Mouse (Mus musculus) embryonic facial prominence, embryonic 12.5 days (tissue): ENCODE measurements around the gene Rab13. TPM values are rescaled to one million over a fixed set of nuclear protein-coding genes. Genes with fewer than 3 reads are reported as not detected.

Experiments
- ATAC-seq: fragments of 200-750 bp; cut with Nextera tagmentation; 2 replicates; pipeline ENCODE4 v1.8.0; 2017; ENCODE audit not compliant: insufficient number of reproducible peaks, insufficient read depth, low FRiP score, low TSS enrichment
- H3K27ac ChIP-seq: fragments of 300-500 bp; sonication (generic); 2 replicates; pipeline ENCODE4 v1.5.1; 2016; ENCODE audit warnings: mild to moderate bottlenecking
- H3K27me3 ChIP-seq: fragments of 300-500 bp; sonication (generic); 2 replicates; pipeline ENCODE4 v1.6.1; 2016; ENCODE audit warnings: mild to moderate bottlenecking, moderate library complexity
- H3K36me3 ChIP-seq: fragments of 300-500 bp; sonication (generic); 2 replicates; pipeline ENCODE4 v1.6.1; 2016; ENCODE audit warnings: mild to moderate bottlenecking
- H3K4me1 ChIP-seq: fragments of 300-500 bp; sonication (generic); 2 replicates; pipeline ENCODE4 v1.6.1; 2016
- H3K4me2 ChIP-seq: fragments of 300-500 bp; sonication (generic); replicated peaks from 2 replicates; pipeline ENCODE4 v1.6.1; 2016; ENCODE audit warnings: mild to moderate bottlenecking, moderate library complexity
- H3K4me3 ChIP-seq: fragments of 300-500 bp; sonication (generic); 2 replicates; pipeline ENCODE4 v1.5.1; 2016; ENCODE audit warnings: mild to moderate bottlenecking
- H3K9ac ChIP-seq: fragments of 300-500 bp; sonication (generic); 2 replicates; pipeline ENCODE4 v1.6.1; 2016; ENCODE audit warnings: mild to moderate bottlenecking, moderate library complexity
- H3K9me3 ChIP-seq: fragments of 300-500 bp; sonication (generic); 2 replicates; pipeline ENCODE4 v1.6.1; 2016; ENCODE audit warnings: mild to moderate bottlenecking, moderate library complexity
- WGBS: fragments of 180-500 bp; shearing (Covaris S2); methylation state at CpG from one replicate; pipeline ENCODE4 v1.1.7; 2016; 5-methylcytosine and 5-hydroxymethylcytosine counted together
- polyA plus RNA-seq: library from polyadenylated mRNA; unstranded; fragments of >200 nt; fragmentation: Nextera tagmentation; extraction: Ambion mirVana; gene quantifications from 2 replicates; pipeline ENCODE4 v1.2.1, GENCODE M21; 2016

The Rab13 gene
- polyA plus RNA-seq, 1 experiment from 2014 or later = 30.6 TPM

- peak; percentile 89 for ATAC-seq
- Histone ChIP-seq H3K9ac (peak within 1 kb of the TSS; percentile 82), H3K4me1 (peaks cover 13% of the 10 kb centered on the region), H3K36me3 (peaks cover 35% of the 10 kb centered on the region), H3K27ac (peak within 1 kb of the TSS; percentile 97), H3K9me3 (no peaks in the 10 kb centered on the region), H3K27me3 (no peaks in the 10 kb centered on the region), H3K4me3 (peak within 1 kb of the TSS; percentile 81), H3K4me2 (peak within 1 kb of the TSS; percentile 80)
- under 1% methylated on average over 63 of the region's 87 CpGs for WGBS
These were observed 51.8 kb downstream of the Rab13 start, which contains the start of gene Dennd4b for GRCm38 (mm10) chr3:90265034-90265931. Dennd4b (plus strand) TSS chr3:90265185.

GRCm38 (mm10) chr3:90265932-90266741 lies 52.6 kb downstream of the Rab13 start:
- ATAC-seq = peak; percentile 19
- peak overlapping the region; percentile 82 for H3K9ac ChIP-seq
- H3K9me3 ChIP-seq = no peaks in the 10 kb centered on the region
- WGBS = 28% methylated on average over 15 of the region's 16 CpGs
- H3K4me3 ChIP-seq = peak overlapping the region; percentile 81
- H3K27ac ChIP-seq = peak overlapping the region; percentile 97
- peaks cover 34% of the 10 kb centered on the region for H3K36me3 ChIP-seq
- peak overlapping the region; percentile 80 for H3K4me2 ChIP-seq
- H3K27me3 ChIP-seq = no peaks in the 10 kb centered on the region
- peaks cover 13% of the 10 kb centered on the region for H3K4me1 ChIP-seq

- peaks cover 13% of the 10 kb centered on the region for H3K4me1 ChIP-seq
- H3K9ac ChIP-seq = no peak overlapping the region; the same call in 1 of the 2 replicates
- no peak overlapping the region for H3K4me3 ChIP-seq
- peaks cover 26% of the 10 kb centered on the region for H3K36me3 ChIP-seq
- no peaks in the 10 kb centered on the region for H3K27me3 ChIP-seq
- H3K27ac ChIP-seq = no peak overlapping the region
- ATAC-seq = no peak
- peak overlapping the region; percentile 80; the same call in 1 of the 2 replicates for H3K4me2 ChIP-seq
- 92% methylated on average over 20 of the region's 20 CpGs for WGBS
- no peaks in the 10 kb centered on the region for H3K9me3 ChIP-seq
These were observed 53.6 kb downstream of the Rab13 start for GRCm38 (mm10) chr3:90266901-90267775.

DNA sequence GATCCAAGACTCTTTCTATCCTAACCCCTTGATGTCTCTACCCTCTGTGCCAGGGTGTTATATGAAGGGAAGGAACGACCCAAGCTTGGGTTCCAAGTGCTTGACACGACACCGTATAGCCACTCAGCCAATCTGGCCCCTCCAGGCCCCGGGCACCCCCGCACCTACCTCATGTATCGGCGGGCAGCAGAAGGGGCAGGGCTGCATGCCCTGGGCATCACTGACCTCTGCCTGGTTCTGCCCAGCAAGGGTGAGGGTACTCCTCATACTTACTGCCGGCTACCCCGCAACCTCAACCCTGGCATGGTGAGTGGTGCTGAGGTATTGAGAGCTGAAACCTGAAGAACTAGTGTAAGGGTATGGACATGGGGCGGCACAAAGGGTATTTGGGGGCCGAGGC lies 54.7 kb downstream of the Rab13 start:
- WGBS = 93% methylated on average over 11 of the region's 11 CpGs

DNA sequence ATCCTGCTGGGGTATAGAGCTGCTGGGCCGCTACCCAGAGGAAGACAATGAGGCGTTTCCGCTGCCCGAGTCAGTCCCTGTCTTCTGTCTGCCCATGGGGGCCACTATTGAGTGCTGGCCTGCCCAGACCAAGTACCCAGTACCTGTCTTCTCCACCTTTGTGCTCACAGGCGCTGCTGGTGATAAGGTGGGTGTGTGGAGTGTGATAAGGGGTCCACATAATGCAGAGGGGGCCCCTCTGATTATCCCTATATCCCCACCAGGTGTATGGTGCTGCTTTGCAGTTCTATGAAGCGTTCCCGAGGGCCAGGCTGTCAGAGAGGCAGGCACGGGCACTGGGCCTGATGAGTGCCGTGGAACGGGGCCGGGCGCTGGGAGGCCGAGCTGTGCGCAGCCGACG lies 55.5 kb downstream of the Rab13 start:
- Histone ChIP-seq H3K27me3 (no peaks in the 10 kb centered on the region), H3K4me2 (no peak overlapping the region), H3K9me3 (no peaks in the 10 kb centered on the region), H3K4me3 (no peak overlapping the region), H3K27ac (no peak overlapping the region), H3K4me1 (peaks cover 13% of the 10 kb centered on the region), H3K9ac (no peak overlapping the region), H3K36me3 (peaks cover 20% of the 10 kb centered on the region; the same call in 1 of the 2 replicates)
- 89% methylated on average over 16 of the region's 16 CpGs for WGBS
- ATAC-seq = no peak

More for the DNA sequence above, 54.7 kb downstream of the Rab13 start:
- peaks cover 13% of the 10 kb centered on the region for H3K4me1 ChIP-seq
- peaks cover 22% of the 10 kb centered on the region for H3K36me3 ChIP-seq
- no peak overlapping the region for H3K9ac ChIP-seq
- no peak overlapping the region for H3K27ac ChIP-seq
- ATAC-seq = no peak
- H3K4me2 ChIP-seq = no peak overlapping the region
- H3K4me3 ChIP-seq = no peak overlapping the region
- no peaks in the 10 kb centered on the region for H3K27me3 ChIP-seq
- no peaks in the 10 kb centered on the region for H3K9me3 ChIP-seq

DNA sequence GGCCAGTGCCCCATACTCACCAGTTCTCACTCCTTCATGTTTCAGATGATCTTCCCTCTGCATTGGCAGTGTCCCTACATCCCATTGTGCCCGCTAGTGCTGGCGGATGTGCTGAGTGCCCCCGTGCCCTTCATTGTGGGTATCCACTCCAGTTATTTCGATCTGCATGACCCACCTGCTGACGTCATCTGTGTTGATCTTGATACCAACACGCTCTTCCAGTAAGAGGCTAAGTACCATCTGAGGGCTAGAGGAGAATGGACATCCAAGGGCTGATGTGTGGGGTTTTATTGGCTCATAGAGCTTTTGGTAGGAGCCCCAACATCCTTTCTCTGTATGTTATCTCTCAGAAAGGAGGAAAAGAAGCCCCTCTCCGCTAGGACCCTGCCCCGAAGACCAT lies 57.3 kb downstream of the Rab13 start:
- Histone ChIP-seq H3K4me3 (no peak overlapping the region), H3K27me3 (no peaks in the 10 kb centered on the region), H3K4me2 (no peak overlapping the region), H3K27ac (no peak overlapping the region), H3K9ac (no peak overlapping the region), H3K9me3 (no peaks in the 10 kb centered on the region), H3K36me3 (peaks cover 29% of the 10 kb centered on the region; the same call in 1 of the 2 replicates), H3K4me1 (peaks cover 13% of the 10 kb centered on the region)
- no peak for ATAC-seq
- 93% methylated on average over 8 of the region's 8 CpGs for WGBS

GRCm38 (mm10) chr3:90272170-90272569 lies 58.7 kb downstream of the Rab13 start:
- no peak for ATAC-seq
- WGBS = 64% methylated on average over 9 of the region's 9 CpGs
- peaks cover 36% of the 10 kb centered on the region; the same call in 1 of the 2 replicates for H3K36me3 ChIP-seq

DNA sequence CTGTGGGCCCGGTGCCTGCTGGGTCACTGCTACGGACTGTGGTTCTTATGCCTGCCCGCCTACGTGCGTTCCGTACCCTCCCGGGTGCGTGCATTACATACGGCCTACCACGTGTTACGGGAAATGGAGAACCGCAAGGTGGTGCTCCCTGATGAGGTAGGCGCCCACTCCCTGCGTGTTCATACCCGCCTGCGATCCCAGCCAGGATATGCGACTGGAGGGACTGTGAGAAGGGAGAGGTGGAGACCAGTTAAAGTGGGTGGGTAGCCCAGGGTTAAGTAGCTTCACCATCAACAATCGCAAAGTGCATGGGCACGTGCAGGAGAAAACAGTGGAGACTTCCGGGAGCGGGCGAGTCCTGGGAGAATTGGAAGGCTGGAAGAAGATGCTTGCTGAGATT lies 60.4 kb downstream of the Rab13 start:
- WGBS = 92% methylated on average over 22 of the region's 22 CpGs

More at GRCm38 (mm10) chr3:90272170-90272569, 58.7 kb downstream of the Rab13 start:
- H3K9ac ChIP-seq = no peak overlapping the region
- no peaks in the 10 kb centered on the region for H3K9me3 ChIP-seq
- H3K4me1 ChIP-seq = no peaks in the 10 kb centered on the region
- no peak overlapping the region for H3K4me3 ChIP-seq
- H3K4me2 ChIP-seq = no peak overlapping the region
- no peak overlapping the region for H3K27ac ChIP-seq
- H3K27me3 ChIP-seq = no peaks in the 10 kb centered on the region

DNA sequence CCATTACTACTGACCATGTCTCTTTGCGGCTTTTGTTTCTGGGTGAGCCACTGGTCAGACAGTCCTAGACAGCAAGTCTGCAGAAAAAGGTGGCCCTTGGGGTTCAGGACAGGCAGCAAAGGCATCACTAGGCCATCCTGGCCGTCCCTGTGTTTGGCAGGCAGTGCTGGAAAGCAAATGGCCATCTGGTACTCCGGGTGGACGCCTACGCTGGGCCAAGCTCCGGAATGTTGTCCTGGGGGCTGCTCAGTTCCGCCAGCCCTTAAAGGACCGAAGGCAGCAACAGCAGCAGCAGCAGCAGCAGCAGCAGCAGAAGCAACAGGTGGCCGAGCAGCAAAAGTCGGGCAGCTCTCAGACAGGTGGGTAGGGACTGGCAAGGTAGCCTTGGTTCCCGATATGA lies 61.8 kb downstream of the Rab13 start:
- Histone ChIP-seq H3K9me3 (no peaks in the 10 kb centered on the region), H3K36me3 (peaks cover 63% of the 10 kb centered on the region), H3K27me3 (no peaks in the 10 kb centered on the region), H3K4me3 (no peak overlapping the region), H3K4me1 (no peaks in the 10 kb centered on the region), H3K9ac (no peak overlapping the region), H3K27ac (no peak overlapping the region), H3K4me2 (no peak overlapping the region)
- 92% methylated on average over 11 of the region's 11 CpGs for WGBS
- ATAC-seq = no peak

More for the DNA sequence above, 60.4 kb downstream of the Rab13 start:
- ATAC-seq = no peak
- Histone ChIP-seq H3K27ac (no peak overlapping the region), H3K4me3 (no peak overlapping the region), H3K27me3 (no peaks in the 10 kb centered on the region), H3K4me2 (no peak overlapping the region), H3K36me3 (peaks cover 49% of the 10 kb centered on the region), H3K9me3 (no peaks in the 10 kb centered on the region), H3K9ac (no peak overlapping the region), H3K4me1 (no peaks in the 10 kb centered on the region)
